Mouse (Mus musculus) forebrain, embryonic 11.5 days (tissue): ENCODE data around the gene U90926. TPM values are rescaled to one million over a fixed set of nuclear protein-coding genes. Genes with fewer than 3 reads are reported as not detected.

ENCODE experiments used
- ATAC-seq: fragments of 200-750 bp; cut with Nextera tagmentation; replicated peaks from 2 replicates; pipeline ENCODE4 v1.8.0; 2017; ENCODE audit warnings: moderate TSS enrichment; ENCODE audit not compliant: low FRiP score
- DNase-seq: peaks from one replicate; pipeline ENCODE4 v3.0.0-alpha.2; 2017; ENCODE audit warnings: low spot score
- H3K27ac ChIP-seq: fragments of 300-500 bp; sonication (generic); 2 replicates; pipeline ENCODE4 v1.5.1; 2014; ENCODE audit warnings: low read depth, low read length
- H3K27me3 ChIP-seq: fragments of 300-500 bp; sonication (generic); 2 replicates; pipeline ENCODE4 v1.6.1; 2014; ENCODE audit warnings: mild to moderate bottlenecking, low read length, mixed read lengths; ENCODE audit not compliant: control insufficient read depth, insufficient read depth
- H3K36me3 ChIP-seq: fragments of 300-500 bp; sonication (generic); 2 replicates; pipeline ENCODE4 v1.6.1; 2014; ENCODE audit warnings: mild to moderate bottlenecking, low read length, moderate library complexity, mixed read lengths; ENCODE audit not compliant: control insufficient read depth, insufficient read depth
- H3K4me1 ChIP-seq: fragments of 300-500 bp; sonication (generic); replicated peaks from 2 replicates; pipeline ENCODE4 v1.6.1; 2014; ENCODE audit warnings: low read length, mixed read lengths; ENCODE audit not compliant: control insufficient read depth, insufficient read depth
- H3K4me2 ChIP-seq: fragments of 300-500 bp; sonication (generic); 2 replicates; pipeline ENCODE4 v1.6.1; 2014; ENCODE audit warnings: low read depth, mild to moderate bottlenecking, low read length, moderate library complexity, mixed read lengths; ENCODE audit not compliant: severe bottlenecking
- H3K4me3 ChIP-seq: fragments of 300-500 bp; sonication (generic); 2 replicates; pipeline ENCODE4 v1.5.1; 2014; ENCODE audit warnings: low read depth, low read length
- H3K9ac ChIP-seq: fragments of 300-500 bp; sonication (generic); 2 replicates; pipeline ENCODE4 v1.6.1; 2014; ENCODE audit warnings: low read length
- H3K9me3 ChIP-seq: fragments of 300-500 bp; sonication (generic); 2 replicates; pipeline ENCODE4 v1.6.1; 2016; ENCODE audit warnings: low read length, mixed read lengths; ENCODE audit not compliant: control insufficient read depth
- WGBS: fragments of 180-500 bp; shearing (Covaris S2); extraction: QIAGEN DNeasy Blood & Tissue Kit; methylation state at CpG from one replicate; pipeline ENCODE4 v1.1.7; 2014; 5-methylcytosine and 5-hydroxymethylcytosine counted together
- polyA plus RNA-seq: library from polyadenylated mRNA; unstranded; fragments of >200 nt; fragmentation: Nextera tagmentation; extraction: Ambion mirVana; gene quantifications from 2 replicates; pipeline ENCODE4 v1.2.1, GENCODE M21; 2014

The U90926 gene
- polyA plus RNA-seq, 1 experiment from 2014 or later = not detected

DNA sequence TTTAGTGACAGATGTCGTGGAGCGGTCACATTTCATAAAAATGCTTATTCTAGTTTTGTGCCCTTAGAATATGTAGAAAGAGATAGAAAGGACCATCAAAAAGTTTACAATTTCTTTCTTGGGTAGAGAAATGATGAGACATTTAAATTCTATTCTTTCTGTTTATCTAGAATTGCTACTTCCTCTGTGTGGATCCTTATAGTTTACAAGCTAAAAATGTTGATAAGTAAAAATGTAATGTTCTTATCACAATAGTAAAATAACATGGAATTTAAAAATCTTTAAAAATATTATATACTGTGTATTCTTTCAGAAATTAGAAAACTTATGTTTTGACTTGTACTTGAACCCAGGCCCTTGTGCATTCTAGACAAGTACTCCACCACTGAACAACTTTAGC, 29.7 kb upstream of the U90926 start:
- Histone ChIP-seq H3K9ac (no peak overlapping the region), H3K4me2 (no peak overlapping the region), H3K27ac (no peak overlapping the region), H3K9me3 (no peaks in the 10 kb centered on the region), H3K4me1 (no peaks in the 10 kb centered on the region), H3K4me3 (no peak overlapping the region), H3K27me3 (no peaks in the 10 kb centered on the region), H3K36me3 (no peaks in the 10 kb centered on the region)
- ATAC-seq (no peak), DNase-seq (no peak)
- 90% methylated on average over 2 of the region's 2 CpGs for WGBS

DNA sequence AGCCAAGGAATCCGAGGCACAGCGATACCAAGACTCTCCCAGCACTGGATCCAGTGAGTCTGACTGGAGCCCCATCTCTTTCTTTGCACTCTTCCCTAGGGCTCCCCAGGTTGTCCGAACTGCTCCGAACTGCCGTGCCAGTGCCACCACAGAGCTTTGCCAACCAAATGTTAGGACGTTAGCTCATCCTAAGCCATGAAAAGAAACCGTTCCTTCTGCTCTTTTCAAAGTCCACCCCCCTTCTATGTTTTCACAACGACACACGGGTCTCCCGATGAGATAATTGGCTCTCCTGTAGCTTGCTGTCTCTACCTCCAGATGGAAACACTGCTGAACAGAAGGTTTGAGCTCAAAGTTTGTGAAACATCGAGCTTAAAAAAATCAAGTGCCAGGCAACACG, 25.6 kb upstream of the U90926 start:
- H3K27me3 ChIP-seq = no peaks in the 10 kb centered on the region
- no peak for ATAC-seq
- WGBS = 94% methylated on average over 12 of the region's 12 CpGs
- H3K4me1 ChIP-seq = no peaks in the 10 kb centered on the region; the same call in 1 of the 2 replicates
- H3K36me3 ChIP-seq = no peaks in the 10 kb centered on the region
- no peak overlapping the region for H3K27ac ChIP-seq
- no peak overlapping the region for H3K4me2 ChIP-seq
- H3K4me3 ChIP-seq = no peak overlapping the region
- H3K9me3 ChIP-seq = no peaks in the 10 kb centered on the region
- no peak for DNase-seq
- H3K9ac ChIP-seq = no peak overlapping the region

DNA sequence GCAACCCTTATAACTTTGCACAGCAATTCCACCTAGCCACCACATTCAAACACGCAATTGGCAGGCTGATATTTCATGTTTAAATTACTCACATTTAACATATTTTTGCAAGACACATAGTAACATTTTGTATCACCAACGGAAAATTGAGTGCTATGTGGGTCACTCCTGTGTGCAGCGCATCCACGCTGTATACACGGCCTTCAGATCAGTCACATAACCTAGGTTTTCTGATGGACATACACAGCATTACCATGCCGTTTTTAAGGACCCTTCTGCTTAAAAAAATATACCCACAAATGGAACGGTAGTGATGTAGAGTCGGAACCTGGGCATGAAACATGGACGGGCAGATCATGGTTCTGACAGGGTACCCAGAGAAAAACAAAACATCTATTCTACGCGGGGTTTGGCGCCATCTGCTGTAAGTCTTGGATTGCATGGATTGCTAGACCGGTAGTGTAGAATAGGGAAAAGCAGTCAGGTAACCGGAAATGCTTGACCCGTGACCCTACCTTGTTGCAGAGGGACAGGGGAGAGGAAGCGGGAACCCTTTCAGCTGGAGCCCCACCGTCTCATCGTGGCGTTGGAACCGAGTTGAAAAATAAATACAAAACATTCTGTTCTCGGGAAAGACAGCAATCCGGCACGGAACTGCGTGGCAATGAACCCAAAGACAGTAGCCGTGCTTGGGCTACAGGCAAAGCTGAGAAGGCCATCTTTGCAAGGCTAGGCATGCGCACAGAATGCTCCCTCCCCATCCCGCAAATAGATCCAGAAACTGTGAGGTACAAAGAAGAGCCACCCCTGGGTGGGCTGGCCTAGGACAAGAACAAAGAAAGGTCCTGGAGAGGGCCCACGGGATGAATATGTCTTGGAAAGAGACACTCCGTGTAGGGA, 24.4 kb upstream of the U90926 start:
- no peak overlapping the region for H3K4me2 ChIP-seq
- H3K9ac ChIP-seq = no peak overlapping the region
- no peak overlapping the region for H3K4me3 ChIP-seq
- DNase-seq (peak; percentile 72), ATAC-seq (peak; percentile 44; the same call in 1 of the 2 replicates)
- no peaks in the 10 kb centered on the region for H3K27me3 ChIP-seq
- H3K36me3 ChIP-seq = no peaks in the 10 kb centered on the region
- H3K27ac ChIP-seq = no peak overlapping the region
- H3K4me1 ChIP-seq = no peaks in the 10 kb centered on the region; the same call in 1 of the 2 replicates
- H3K9me3 ChIP-seq = no peaks in the 10 kb centered on the region
- WGBS = 47% methylated on average over 29 of the region's 29 CpGs

DNA sequence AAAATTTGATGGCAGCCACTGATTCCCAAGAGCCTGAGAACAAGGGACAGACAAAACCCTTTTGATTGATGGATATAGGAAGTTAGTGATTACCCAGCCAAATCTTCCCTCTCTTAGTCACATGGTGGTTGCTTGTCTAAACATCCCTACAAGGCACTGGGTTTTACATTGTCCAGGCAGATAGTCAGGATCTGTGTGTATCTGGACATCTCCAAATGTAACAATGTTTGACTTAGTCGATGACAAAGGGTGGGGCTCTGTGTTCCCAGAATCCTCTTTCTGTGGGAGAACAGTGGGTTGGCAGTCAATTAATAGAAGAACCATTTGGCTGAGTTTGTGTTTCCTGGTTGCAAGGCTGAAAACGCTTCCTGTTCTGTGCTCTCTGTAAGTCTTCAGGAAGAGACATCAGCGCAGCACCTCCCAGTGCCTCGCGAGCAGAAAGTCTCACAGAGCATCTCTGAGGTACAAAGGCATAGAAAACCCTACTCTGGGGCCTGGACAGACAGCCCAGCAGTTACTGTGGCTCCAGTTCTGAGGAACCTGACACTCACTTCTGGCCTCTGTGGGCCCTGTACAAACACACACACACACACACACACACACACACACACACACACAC, 19.8 kb upstream of the U90926 start:
- Histone ChIP-seq H3K4me2 (no peak overlapping the region), H3K9ac (no peak overlapping the region), H3K27me3 (no peaks in the 10 kb centered on the region), H3K9me3 (no peaks in the 10 kb centered on the region), H3K36me3 (no peaks in the 10 kb centered on the region), H3K4me1 (no peaks in the 10 kb centered on the region; the same call in 1 of the 2 replicates), H3K4me3 (no peak overlapping the region), H3K27ac (no peak overlapping the region)
- DNase-seq = no peak
- ATAC-seq = no peak
- WGBS = 82% methylated on average over 5 of the region's 5 CpGs

DNA sequence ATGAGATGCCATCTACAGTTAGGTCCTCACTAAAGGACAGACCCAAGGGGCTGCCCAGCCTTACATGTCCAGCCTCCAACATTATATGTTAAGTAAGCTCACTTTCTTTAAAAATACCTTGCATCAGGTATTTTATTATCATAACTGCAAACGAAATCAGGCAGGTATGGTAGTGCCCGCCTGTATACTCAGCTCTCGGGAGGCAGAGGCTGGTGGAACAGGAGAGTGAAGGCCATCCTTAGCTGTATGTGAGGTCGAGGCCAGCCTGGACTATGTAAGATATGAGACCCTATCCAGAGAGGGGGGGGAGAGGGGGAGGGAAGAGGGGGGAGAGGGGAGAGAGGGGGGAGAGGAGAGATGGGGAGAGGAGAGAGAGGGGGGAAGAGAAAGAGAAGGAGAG, 18.2 kb upstream of the U90926 start:
- Histone ChIP-seq H3K4me2 (no peak overlapping the region), H3K9ac (no peak overlapping the region), H3K4me3 (no peak overlapping the region), H3K27ac (no peak overlapping the region), H3K4me1 (no peaks in the 10 kb centered on the region), H3K36me3 (no peaks in the 10 kb centered on the region), H3K9me3 (no peaks in the 10 kb centered on the region), H3K27me3 (no peaks in the 10 kb centered on the region)
- DNase-seq = no peak
- no peak for ATAC-seq
- 82% methylated on average over 4 of the region's 4 CpGs for WGBS

DNA sequence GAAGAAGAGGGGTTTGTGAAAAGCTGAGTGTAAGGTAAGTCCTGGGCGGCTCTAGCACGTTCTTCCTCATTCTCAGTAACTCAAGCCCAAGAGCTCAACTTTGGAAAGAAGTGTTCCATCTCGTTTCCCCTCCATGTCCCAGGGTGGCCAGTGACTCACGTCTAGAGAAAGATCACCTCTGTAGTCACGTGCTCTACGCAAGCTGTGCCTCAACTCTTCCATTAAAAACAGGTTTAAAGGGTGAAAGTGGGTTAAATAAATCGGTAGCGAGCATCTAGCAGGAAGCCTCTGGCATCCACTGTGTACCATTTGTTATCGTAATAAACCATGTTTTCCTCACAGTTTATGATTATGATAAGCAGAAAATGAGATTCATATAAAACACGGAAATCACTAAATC, 16.6 kb upstream of the U90926 start:
- ATAC-seq (no peak), DNase-seq (no peak)
- Histone ChIP-seq H3K36me3 (no peaks in the 10 kb centered on the region), H3K9me3 (no peaks in the 10 kb centered on the region), H3K4me2 (no peak overlapping the region), H3K4me3 (no peak overlapping the region), H3K4me1 (no peaks in the 10 kb centered on the region), H3K27me3 (no peaks in the 10 kb centered on the region), H3K27ac (no peak overlapping the region), H3K9ac (no peak overlapping the region)
- 81% methylated on average over 10 of the region's 10 CpGs for WGBS

DNA sequence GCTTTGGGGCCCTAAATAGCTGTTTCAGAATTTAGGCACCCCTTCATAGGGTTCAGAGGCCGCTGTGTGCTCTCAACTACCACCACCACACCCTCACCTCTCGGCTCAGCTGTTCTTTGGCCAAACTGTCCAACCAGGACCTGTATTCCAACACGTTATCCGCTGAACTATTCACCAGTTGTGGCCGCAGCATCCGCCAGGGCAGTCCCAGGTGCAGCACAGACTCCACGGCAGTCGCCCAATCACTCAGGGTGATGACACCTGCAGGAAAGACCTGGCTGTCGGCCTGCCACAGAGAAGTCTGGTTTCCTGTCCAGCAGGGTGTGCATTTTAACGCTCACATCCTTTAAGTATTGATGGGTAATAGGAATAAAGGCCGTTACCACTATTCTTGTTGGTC, 15.1 kb upstream of the U90926 start:
- H3K36me3 ChIP-seq = no peaks in the 10 kb centered on the region
- ATAC-seq (no peak), DNase-seq (no peak)
- H3K27me3 ChIP-seq = no peaks in the 10 kb centered on the region
- H3K4me1 ChIP-seq = no peaks in the 10 kb centered on the region
- WGBS = 85% methylated on average over 11 of the region's 11 CpGs
- H3K27ac ChIP-seq = no peak overlapping the region
- H3K9ac ChIP-seq = no peak overlapping the region
- H3K4me3 ChIP-seq = no peak overlapping the region
- H3K9me3 ChIP-seq = no peaks in the 10 kb centered on the region
- no peak overlapping the region for H3K4me2 ChIP-seq

DNA sequence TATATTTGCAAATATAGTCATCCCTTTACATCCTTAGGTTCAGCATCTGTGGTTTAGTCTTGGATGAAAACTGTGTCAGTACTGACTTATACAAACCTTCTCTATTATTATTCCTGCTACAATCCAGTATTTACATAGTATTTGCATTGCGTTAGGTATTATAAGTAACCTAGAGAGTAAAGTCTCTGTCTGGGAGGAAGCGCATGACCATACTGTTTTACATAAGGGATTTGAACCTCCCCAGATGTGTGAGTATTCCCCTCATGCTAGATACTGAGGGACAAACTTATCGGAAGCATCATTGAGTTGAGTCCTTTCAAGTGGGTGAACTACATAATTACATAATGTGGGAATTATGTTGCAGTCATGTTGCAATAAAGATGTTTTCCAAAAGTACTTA, 14.3 kb upstream of the U90926 start:
- Histone ChIP-seq H3K27ac (no peak overlapping the region), H3K4me1 (no peaks in the 10 kb centered on the region), H3K9me3 (no peaks in the 10 kb centered on the region), H3K27me3 (no peaks in the 10 kb centered on the region), H3K36me3 (no peaks in the 10 kb centered on the region), H3K4me3 (no peak overlapping the region), H3K9ac (no peak overlapping the region), H3K4me2 (no peak overlapping the region)
- DNase-seq (no peak), ATAC-seq (no peak)
- WGBS = 95% methylated on average over 3 of the region's 3 CpGs
